Mouse (Mus musculus) heart, embryonic 10.5 days (tissue): Measurements from ENCODE around the gene Tbccd1. TPM values are rescaled to one million over a fixed set of nuclear protein-coding genes. Genes with fewer than 3 reads are reported as not detected.

ENCODE experiments used
- DNase-seq: peaks from one replicate; pipeline ENCODE4 v3.0.0-alpha.2; 2017; ENCODE audit warnings: low spot score
- H3K27ac ChIP-seq: fragments of 300-500 bp; sonication (generic); 2 replicates; pipeline ENCODE4 v1.5.1; 2016; ENCODE audit warnings: mild to moderate bottlenecking
- H3K27me3 ChIP-seq: fragments of 300-500 bp; sonication (generic); 2 replicates; pipeline ENCODE4 v1.6.1; 2016; ENCODE audit warnings: mild to moderate bottlenecking; ENCODE audit not compliant: poor library complexity, insufficient read depth, severe bottlenecking
- H3K36me3 ChIP-seq: fragments of 300-500 bp; sonication (generic); 2 replicates; pipeline ENCODE4 v1.6.1; 2016; ENCODE audit warnings: mild to moderate bottlenecking, moderate library complexity
- H3K4me1 ChIP-seq: fragments of 300-500 bp; sonication (generic); 2 replicates; pipeline ENCODE4 v1.6.1; 2016; ENCODE audit warnings: mild to moderate bottlenecking
- H3K4me3 ChIP-seq: fragments of 300-500 bp; sonication (generic); 2 replicates; pipeline ENCODE4 v1.5.1; 2016; ENCODE audit warnings: mild to moderate bottlenecking, moderate library complexity
- H3K9me3 ChIP-seq: fragments of 300-500 bp; sonication (generic); 2 replicates; pipeline ENCODE4 v1.6.1; 2016; ENCODE audit warnings: mild to moderate bottlenecking, moderate library complexity
- WGBS: fragments of 180-500 bp; shearing (Covaris S2); methylation state at CpG from one replicate; pipeline ENCODE4 v1.1.7; 2016; 5-methylcytosine and 5-hydroxymethylcytosine counted together
- polyA plus RNA-seq: library from polyadenylated mRNA; unstranded; fragments of >200 nt; fragmentation: Nextera tagmentation; extraction: Ambion mirVana; gene quantifications from 2 replicates; pipeline ENCODE4 v1.2.1, GENCODE M21; 2016

Gene Tbccd1
- polyA plus RNA-seq, result 24.1 and 26.1 TPM in 2 replicates

DNA sequence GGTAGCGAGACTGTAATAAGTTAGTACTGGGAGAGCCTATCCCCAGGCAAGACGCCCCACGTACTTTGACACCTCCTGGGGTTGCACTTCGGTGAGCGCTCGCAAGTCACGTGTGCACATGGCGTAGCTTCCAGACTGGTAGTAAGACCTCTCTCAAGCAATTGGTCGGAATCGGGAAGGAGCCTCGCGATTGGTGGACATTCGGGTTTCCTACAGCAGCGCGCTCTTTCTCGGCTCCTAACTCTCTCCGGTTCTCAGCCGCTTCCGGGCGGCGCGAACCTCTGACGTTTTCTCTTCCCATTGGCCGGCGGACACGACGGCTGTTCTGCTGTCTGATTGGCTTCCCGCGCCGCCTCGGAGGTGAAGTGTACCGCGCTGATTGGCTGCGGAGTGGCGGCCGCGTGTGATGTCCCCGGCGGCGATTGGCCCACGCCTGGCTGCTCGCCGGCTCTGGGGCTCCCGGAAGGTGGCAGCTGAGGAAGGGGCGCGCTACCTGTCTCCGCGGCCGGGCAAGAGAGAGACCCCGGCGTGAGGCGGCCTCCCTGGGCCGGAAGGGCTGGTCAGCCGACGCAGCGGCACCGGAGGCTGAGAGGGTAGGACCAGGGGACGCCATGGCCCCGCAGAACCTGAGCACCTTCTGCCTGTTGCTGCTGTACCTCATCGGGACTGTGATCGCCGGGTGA, at the start of gene Tbccd1, which contains the start of gene Dnajb11:
Gene Tbccd1, minus strand, starts transcription at position 239 of the 683 bp plus-strand sequence.
Gene Dnajb11, plus strand, starts transcription at position 415 of the 683 bp plus-strand sequence.
- peak within 1 kb of the TSS; percentile 100 for H3K4me3 ChIP-seq
- peak; percentile 100 for DNase-seq
- H3K27me3 ChIP-seq, result no peaks in the 10 kb centered on the region
- peaks cover 12% of the 10 kb centered on the region for H3K4me1 ChIP-seq
- WGBS, result under 1% methylated on average over 62 of the region's 62 CpGs
- H3K36me3 ChIP-seq, result peaks cover 27% of the 10 kb centered on the region
- no peaks in the 10 kb centered on the region for H3K9me3 ChIP-seq
- peak within 1 kb of the TSS; percentile 93 for H3K27ac ChIP-seq

DNA sequence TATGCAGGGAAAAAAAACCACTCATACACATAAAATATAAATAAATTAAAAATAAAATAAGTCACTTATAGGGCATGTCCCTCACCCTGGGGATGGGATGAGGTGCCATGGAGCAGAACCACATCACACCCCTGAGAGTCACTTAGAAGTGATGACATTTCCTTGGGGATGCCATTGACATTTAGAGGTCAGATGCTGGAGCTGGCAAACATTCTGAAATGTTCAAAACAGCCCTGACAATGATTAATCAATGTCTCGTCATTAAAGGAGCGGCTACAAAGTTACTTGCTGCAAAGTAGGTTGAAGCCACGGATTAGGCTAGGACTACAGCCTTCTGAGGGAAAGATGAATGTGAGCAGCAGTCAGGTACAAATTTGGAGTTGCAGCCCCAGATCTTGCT, 43.9 kb upstream of the Tbccd1 start:
- 70% methylated on average over 3 of the region's 3 CpGs for WGBS
- no peak overlapping the region for H3K27ac ChIP-seq
- no peaks in the 10 kb centered on the region for H3K9me3 ChIP-seq
- DNase-seq, result no peak
- no peaks in the 10 kb centered on the region for H3K27me3 ChIP-seq
- no peak overlapping the region for H3K4me3 ChIP-seq
- no peaks in the 10 kb centered on the region for H3K4me1 ChIP-seq
- H3K36me3 ChIP-seq, result no peaks in the 10 kb centered on the region

DNA sequence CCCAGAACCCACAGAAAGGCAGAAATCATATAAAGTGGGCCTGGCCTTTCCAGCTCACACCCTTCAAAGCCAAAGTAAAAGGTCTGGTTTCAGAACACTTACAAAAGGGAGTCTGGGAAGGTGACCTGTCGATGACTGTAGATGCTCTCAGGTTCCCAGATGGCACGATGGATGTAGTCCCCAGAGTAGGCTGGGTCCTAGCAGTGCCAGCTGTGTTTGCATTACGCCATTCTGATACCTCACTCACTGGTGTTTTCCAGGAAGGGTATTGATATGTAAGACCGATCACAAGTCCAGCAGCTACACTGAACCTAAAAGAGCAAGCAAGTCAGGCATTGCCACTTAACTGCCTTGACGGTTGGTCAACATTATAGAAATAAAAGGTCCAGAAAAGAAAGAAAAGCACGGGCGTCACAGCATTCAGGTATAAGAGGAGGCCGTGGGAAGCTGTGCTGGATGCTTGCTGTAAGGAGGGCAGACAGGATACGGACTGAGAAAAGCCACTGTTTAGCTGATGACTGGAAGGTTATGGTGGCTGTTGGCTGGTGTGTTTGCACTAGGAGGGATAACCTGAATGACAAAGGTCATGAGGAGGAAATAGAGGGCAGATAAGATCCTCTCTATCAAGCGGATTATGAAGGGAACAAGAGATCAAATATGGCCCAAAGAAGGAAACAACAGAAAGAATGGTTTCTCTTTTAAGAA, 42.5 kb upstream of the Tbccd1 start:
- Histone ChIP-seq H3K27ac (no peak overlapping the region), H3K9me3 (no peaks in the 10 kb centered on the region), H3K4me3 (no peak overlapping the region), H3K36me3 (no peaks in the 10 kb centered on the region), H3K27me3 (no peaks in the 10 kb centered on the region), H3K4me1 (no peaks in the 10 kb centered on the region)
- no peak for DNase-seq
- WGBS, result 81% methylated on average over 10 of the region's 10 CpGs

DNA sequence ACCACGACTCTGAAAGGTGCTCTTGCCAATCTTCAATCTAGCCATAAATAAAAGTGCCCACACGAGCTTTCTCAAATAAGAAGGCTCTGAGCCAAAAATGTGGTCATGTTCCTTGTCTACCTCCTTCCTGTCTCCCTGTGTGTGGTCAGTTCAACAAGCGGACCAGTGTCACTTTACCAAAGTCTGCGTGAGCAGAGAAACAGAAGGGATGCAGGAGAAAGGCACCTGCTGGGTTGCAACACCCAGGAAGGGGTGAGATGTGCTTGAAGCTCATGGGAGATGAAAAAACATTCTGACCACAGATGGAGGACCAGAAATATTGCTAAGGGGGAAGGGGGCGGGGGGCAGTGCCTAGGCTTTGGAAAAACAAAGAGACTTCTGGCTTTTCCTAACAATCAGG, 41.9 kb upstream of the Tbccd1 start:
- 69% methylated on average over 5 of the region's 5 CpGs for WGBS
- no peak for DNase-seq
- Histone ChIP-seq H3K4me1 (no peaks in the 10 kb centered on the region), H3K27me3 (no peaks in the 10 kb centered on the region), H3K36me3 (no peaks in the 10 kb centered on the region), H3K27ac (no peak overlapping the region), H3K4me3 (no peak overlapping the region), H3K9me3 (no peaks in the 10 kb centered on the region)

DNA sequence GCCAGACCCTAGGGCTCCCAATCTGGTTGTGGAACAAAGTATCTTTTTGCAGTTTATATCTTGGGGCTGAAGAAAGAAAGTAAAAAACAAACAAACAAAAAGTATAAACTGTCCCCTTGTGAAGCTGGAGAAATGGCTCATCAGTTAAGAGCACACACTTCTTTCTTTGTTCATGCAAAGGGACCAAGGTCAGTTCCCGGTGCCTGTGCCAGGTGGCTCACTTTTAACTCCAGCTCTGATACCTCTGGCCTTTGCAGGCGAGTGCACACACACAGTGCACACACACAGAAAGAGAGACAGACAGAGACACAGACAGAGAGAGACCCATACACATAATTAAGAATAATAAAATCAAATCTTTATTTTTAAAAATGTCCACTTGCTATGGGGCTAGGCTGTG, 39.1 kb upstream of the Tbccd1 start:
- 75% methylated on average over 2 of the region's 2 CpGs for WGBS
- no peak overlapping the region for H3K27ac ChIP-seq
- 0 out of 2 replicates have a peak, but pooled peaks cover 1% of the 10 kb centered on the region for H3K27me3 ChIP-seq
- no peaks in the 10 kb centered on the region for H3K36me3 ChIP-seq
- no peaks in the 10 kb centered on the region for H3K9me3 ChIP-seq
- DNase-seq, result no peak
- no peak overlapping the region for H3K4me3 ChIP-seq
- no peaks in the 10 kb centered on the region for H3K4me1 ChIP-seq

DNA sequence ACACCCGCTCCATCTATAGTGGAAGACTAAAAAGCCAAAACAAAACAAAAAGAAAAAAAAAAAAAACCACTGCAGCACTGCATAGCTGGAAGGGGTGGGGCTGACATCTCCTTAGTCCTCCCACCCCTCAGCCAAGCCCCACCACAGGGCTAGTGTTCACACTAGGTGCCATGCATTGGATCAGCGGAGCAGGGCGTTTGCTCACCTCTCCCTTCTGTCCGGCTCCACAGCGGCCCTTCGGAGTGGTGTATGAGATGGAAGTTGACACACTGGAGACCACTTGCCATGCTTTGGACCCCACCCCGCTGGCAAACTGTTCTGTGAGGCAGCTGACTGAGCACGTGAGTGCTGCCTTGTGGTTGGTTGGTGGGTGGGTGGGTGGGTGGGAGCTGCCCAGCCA, 36.6 kb upstream of the Tbccd1 start:
- Histone ChIP-seq H3K27me3 (peaks cover 10% of the 10 kb centered on the region; the same call in 1 of the 2 replicates), H3K36me3 (no peaks in the 10 kb centered on the region), H3K4me1 (no peaks in the 10 kb centered on the region), H3K4me3 (no peak overlapping the region), H3K9me3 (no peaks in the 10 kb centered on the region), H3K27ac (no peak overlapping the region)
- no peak for DNase-seq
- WGBS, result 77% methylated on average over 7 of the region's 8 CpGs

DNA sequence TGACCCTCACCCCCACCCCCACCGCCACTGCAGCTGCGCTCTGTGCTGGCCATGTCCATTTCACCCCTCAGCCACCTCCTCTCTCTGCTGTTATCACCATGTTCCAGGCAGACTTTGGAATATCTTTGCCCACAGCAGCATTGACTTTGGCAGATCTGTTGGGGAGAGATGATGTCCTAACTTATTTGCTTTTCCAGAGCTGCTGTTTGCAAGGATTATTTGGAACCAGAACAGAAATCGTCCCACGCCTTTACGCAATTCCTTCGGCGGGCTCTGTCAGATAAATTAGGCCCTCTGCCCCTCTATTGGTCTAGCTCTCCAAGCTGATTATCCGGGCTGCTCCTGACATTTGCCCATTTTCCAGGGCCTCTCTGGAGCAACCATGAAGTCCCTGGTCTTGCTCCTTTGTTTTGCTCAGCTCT, 34.3 kb upstream of the Tbccd1 start:
- no peak for DNase-seq
- peaks cover 14% of the 10 kb centered on the region; the same call in 1 of the 2 replicates for H3K27me3 ChIP-seq
- no peak overlapping the region for H3K4me3 ChIP-seq
- no peaks in the 10 kb centered on the region for H3K9me3 ChIP-seq
- H3K36me3 ChIP-seq, result no peaks in the 10 kb centered on the region
- H3K4me1 ChIP-seq, result 0 out of 2 replicates have a peak, but pooled peaks cover 1% of the 10 kb centered on the region
- H3K27ac ChIP-seq, result no peak overlapping the region
- 83% methylated on average over 8 of the region's 8 CpGs for WGBS

DNA sequence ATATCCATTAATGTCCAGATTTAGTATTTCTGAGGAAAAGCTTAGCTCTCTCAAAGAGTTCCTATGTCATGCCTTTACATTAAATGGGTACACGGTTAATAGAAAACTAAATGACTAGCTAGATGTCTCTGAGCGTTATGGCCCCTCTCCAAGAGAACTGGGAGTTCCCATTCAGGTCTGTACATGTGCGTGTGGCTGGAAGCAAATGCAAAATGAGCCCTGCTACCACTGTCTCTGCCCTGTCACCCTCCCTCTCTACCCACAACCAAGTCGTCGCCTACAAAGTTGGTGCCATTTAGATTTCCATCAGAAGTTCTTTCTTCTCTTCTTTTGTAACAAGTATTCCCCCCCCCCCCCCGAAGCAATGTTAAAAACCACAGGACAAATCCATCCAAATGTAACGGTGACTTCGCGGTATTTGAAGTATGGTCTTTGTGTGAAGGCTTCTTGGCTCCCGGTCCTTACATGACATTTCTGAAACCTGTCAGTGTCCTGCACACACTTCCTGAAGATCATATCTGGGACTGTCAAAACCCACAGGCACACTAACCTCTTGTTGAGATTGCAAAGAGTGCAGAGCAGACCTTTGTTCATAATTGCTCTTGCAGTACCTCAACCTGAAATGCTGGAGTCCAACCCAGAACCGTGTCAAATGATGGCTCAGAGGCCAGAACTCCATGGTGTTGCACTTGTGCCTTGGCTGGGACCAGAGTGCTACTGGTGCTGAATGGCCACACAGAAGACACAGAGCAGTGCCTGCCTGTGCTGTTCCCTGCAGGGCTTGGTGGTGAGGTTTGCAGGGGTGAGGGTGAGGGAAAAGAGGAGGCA, 33.4 kb upstream of the Tbccd1 start, which contains the start of gene Ahsg:
Gene Ahsg, plus strand, starts transcription at position 595 of the 828 bp plus-strand sequence.
- 0 out of 2 replicates have a peak, but pooled peaks cover 5% of the 10 kb centered on the region for H3K4me1 ChIP-seq
- no peak within 1 kb of the TSS for H3K4me3 ChIP-seq
- DNase-seq, result no peak
- WGBS, result 81% methylated on average over 11 of the region's 11 CpGs
- no peaks in the 10 kb centered on the region for H3K36me3 ChIP-seq
- H3K27me3 ChIP-seq, result peaks cover 14% of the 10 kb centered on the region; the same call in 1 of the 2 replicates
- H3K9me3 ChIP-seq, result no peaks in the 10 kb centered on the region
- no peak within 1 kb of the TSS for H3K27ac ChIP-seq

DNA sequence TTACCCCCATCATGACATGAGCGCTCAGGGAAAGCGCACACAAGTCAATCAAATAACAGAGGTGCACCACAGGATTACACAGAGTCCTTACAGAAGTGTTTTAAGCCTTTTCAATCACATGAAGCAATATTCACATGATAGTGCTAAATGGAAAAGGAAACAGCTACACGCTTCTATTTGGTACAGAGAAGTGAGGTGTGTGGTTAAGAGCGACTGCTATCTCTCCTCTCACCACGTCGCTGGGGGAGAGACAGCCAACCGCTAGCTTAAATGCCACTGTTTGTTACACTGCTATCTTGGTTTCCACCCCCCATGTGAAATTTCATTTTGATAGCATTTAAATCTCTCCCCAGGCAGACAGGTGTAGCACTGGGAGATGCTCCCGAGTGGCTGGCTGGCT, 32.2 kb upstream of the Tbccd1 start:
- no peak overlapping the region for H3K4me3 ChIP-seq
- no peak for DNase-seq
- H3K27me3 ChIP-seq, result peaks cover 14% of the 10 kb centered on the region; the same call in 1 of the 2 replicates
- H3K4me1 ChIP-seq, result 0 out of 2 replicates have a peak, but pooled peaks cover 5% of the 10 kb centered on the region
- H3K36me3 ChIP-seq, result no peaks in the 10 kb centered on the region
- WGBS, result 75% methylated on average over 8 of the region's 8 CpGs
- no peak overlapping the region for H3K27ac ChIP-seq
- no peaks in the 10 kb centered on the region for H3K9me3 ChIP-seq

DNA sequence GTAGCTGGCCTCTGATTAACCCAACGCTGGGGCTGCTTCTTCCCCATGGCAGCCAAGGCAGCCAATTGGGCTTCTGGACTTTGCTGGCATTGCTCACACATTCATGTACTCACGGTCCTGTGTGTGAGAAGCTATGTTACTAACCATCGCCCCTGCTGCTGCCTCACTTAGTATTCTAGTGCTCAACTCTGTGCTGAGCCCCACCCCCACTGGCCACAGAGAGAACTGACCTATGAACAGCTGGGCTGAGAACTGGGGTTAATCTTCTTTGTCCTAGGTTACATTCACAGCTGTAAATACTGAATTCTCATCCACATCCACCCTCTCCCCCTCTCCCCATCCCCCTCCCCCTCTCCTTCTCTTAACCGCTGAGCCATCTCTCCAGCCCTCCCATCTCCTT, 31.4 kb upstream of the Tbccd1 start:
- Histone ChIP-seq H3K27ac (no peak overlapping the region), H3K27me3 (peaks cover 14% of the 10 kb centered on the region; the same call in 1 of the 2 replicates), H3K4me3 (no peak overlapping the region), H3K9me3 (no peaks in the 10 kb centered on the region), H3K4me1 (0 out of 2 replicates have a peak, but pooled peaks cover 5% of the 10 kb centered on the region), H3K36me3 (no peaks in the 10 kb centered on the region)
- no peak for DNase-seq
- 76% methylated on average over 4 of the region's 4 CpGs for WGBS

DNA sequence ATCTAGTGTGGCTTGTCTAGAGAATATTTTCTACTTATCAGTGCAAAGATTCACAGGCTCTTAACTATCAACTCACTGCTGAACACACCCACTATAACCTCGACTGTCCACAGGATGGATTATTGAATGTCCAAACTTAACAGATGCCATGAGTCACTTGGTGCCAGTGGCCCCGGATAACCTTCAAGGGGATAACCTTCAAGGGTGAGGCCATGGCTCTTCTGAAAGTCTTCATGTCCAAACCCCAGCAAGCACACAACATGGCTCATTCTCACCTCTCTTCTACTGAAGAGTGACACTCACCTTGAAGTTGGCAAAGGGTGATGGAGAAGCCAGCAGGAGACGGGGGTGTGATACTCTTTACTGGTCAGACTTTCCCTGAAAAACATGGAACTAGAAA, 29.3 kb upstream of the Tbccd1 start:
- H3K36me3 ChIP-seq, result no peaks in the 10 kb centered on the region

DNA sequence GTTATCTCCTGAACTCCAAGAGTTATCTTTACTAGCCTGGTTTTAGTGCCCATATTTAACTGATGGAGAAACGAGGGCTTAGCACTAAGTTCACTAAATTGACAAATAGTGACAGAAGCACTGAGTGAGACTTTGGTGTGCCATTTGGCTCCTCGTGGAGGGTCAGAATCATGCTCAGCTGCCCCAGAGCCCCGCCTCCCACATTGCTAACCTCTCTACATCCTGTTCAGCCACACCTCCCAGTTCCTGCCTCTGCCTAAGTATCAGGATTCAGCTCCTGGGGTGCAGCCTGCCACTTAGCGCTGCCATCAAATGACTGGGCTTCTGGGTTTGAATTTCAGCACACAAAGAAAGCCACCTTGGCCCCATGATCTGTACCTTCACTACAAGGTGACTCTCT, 27.9 kb upstream of the Tbccd1 start:
- H3K27ac ChIP-seq, result no peak overlapping the region
- peaks cover 6% of the 10 kb centered on the region; the same call in 1 of the 2 replicates for H3K27me3 ChIP-seq
- no peaks in the 10 kb centered on the region for H3K36me3 ChIP-seq
- 30% methylated on average over 4 of the region's 4 CpGs for WGBS
- H3K9me3 ChIP-seq, result no peaks in the 10 kb centered on the region
- peaks cover 16% of the 10 kb centered on the region; the same call in 1 of the 2 replicates for H3K4me1 ChIP-seq
- no peak for DNase-seq
- no peak overlapping the region for H3K4me3 ChIP-seq

More for the DNA sequence above, 29.3 kb upstream of the Tbccd1 start:
- DNase-seq, result no peak
- Histone ChIP-seq H3K9me3 (no peaks in the 10 kb centered on the region), H3K4me3 (no peak overlapping the region), H3K27me3 (peaks cover 14% of the 10 kb centered on the region; the same call in 1 of the 2 replicates), H3K27ac (no peak overlapping the region), H3K4me1 (0 out of 2 replicates have a peak, but pooled peaks cover 5% of the 10 kb centered on the region)
- 70% methylated on average over 3 of the region's 3 CpGs for WGBS
